Mouse (Mus musculus) heart, embryonic 12.5 days (tissue): ENCODE measurements at regions not wholly inside any gene's neighbourhood (a gene's known extent, or its start where the extent isn't known, plus 50 kb on each side); places are given as distances from the start of the nearest gene placed in this dataset.

ENCODE experiments used
- ATAC-seq: fragments of 200-750 bp; cut with Nextera tagmentation; 2 replicates; pipeline ENCODE4 v1.8.0; 2017; ENCODE audit warnings: moderate TSS enrichment, moderate library complexity; ENCODE audit not compliant: insufficient number of reproducible peaks, low FRiP score
- H3K27ac ChIP-seq: fragments of 300-500 bp; sonication (generic); 2 replicates; pipeline ENCODE4 v1.5.1; 2016; ENCODE audit warnings: mild to moderate bottlenecking, moderate library complexity; ENCODE audit not compliant: poor library complexity, severe bottlenecking
- H3K27me3 ChIP-seq: fragments of 300-500 bp; sonication (generic); replicated peaks from 2 replicates; pipeline ENCODE4 v1.6.1; 2016; ENCODE audit warnings: mild to moderate bottlenecking, moderate library complexity
- H3K36me3 ChIP-seq: fragments of 300-500 bp; sonication (generic); 2 replicates; pipeline ENCODE4 v1.6.1; 2016; ENCODE audit warnings: mild to moderate bottlenecking, moderate library complexity
- H3K4me1 ChIP-seq: fragments of 300-500 bp; sonication (generic); replicated peaks from 2 replicates; pipeline ENCODE4 v1.6.1; 2016; ENCODE audit warnings: mild to moderate bottlenecking
- H3K4me2 ChIP-seq: fragments of 300-500 bp; sonication (generic); 2 replicates; pipeline ENCODE4 v1.6.1; 2016; ENCODE audit warnings: mild to moderate bottlenecking, moderate library complexity
- H3K4me3 ChIP-seq: fragments of 300-500 bp; sonication (generic); 2 replicates; pipeline ENCODE4 v1.5.1; 2016; ENCODE audit warnings: mild to moderate bottlenecking
- H3K9ac ChIP-seq: fragments of 300-500 bp; sonication (generic); 2 replicates; pipeline ENCODE4 v1.6.1; 2016; ENCODE audit warnings: mild to moderate bottlenecking, moderate library complexity
- H3K9me3 ChIP-seq: fragments of 300-500 bp; sonication (generic); replicated peaks from 2 replicates; pipeline ENCODE4 v1.6.1; 2016; ENCODE audit warnings: mild to moderate bottlenecking, moderate library complexity
- WGBS: fragments of 180-500 bp; shearing (Covaris S2); methylation state at CpG from one replicate; pipeline ENCODE4 v1.1.7; 2016; 5-methylcytosine and 5-hydroxymethylcytosine counted together

DNA sequence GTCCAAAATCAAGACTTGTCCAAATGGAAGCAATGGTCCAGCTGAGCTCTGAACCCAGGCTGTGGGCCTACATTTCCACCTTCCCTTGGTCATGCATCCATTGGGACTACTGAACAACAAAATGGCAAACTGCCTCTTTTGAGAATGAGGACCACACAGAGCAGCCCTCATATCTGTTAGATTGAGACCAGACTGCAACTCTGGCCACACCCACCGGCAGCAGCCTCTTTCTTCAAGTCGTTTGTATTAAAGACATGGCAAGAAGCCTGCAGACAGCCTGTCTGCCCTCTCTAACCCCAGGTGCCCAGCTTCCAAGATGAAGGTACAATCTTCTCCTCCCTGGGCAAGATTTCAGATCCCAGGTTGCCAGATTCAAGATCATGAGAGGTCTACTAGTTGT, 51.8 kb upstream of the St6galnac3 start:
- Histone ChIP-seq H3K4me3 (no peak overlapping the region), H3K36me3 (no peaks in the 10 kb centered on the region), H3K9me3 (no peaks in the 10 kb centered on the region), H3K9ac (no peak overlapping the region), H3K4me2 (no peak overlapping the region), H3K27me3 (peaks cover 10% of the 10 kb centered on the region; the same call in 1 of the 2 replicates), H3K27ac (no peak overlapping the region), H3K4me1 (peaks cover 12% of the 10 kb centered on the region)
- WGBS, result 37% methylated on average over 2 of the region's 2 CpGs
- ATAC-seq, result 0 out of 2 replicates have a peak, but pooled peaks have one; percentile 45

- Histone ChIP-seq H3K4me1 (peaks cover 21% of the 10 kb centered on the region), H3K27ac (no peak overlapping the region), H3K4me3 (no peak overlapping the region), H3K36me3 (no peaks in the 10 kb centered on the region), H3K9me3 (no peaks in the 10 kb centered on the region), H3K4me2 (no peak overlapping the region), H3K27me3 (peaks cover 12% of the 10 kb centered on the region; the same call in 1 of the 2 replicates), H3K9ac (no peak overlapping the region)
- whole genome bisulfite sequencing, result 68% methylated on average over 7 of the region's 7 CpGs
- no peak for ATAC-seq
Observed at GRCm38 (mm10) chr3:153778386-153778785, 53.4 kb upstream of the St6galnac3 start.

DNA sequence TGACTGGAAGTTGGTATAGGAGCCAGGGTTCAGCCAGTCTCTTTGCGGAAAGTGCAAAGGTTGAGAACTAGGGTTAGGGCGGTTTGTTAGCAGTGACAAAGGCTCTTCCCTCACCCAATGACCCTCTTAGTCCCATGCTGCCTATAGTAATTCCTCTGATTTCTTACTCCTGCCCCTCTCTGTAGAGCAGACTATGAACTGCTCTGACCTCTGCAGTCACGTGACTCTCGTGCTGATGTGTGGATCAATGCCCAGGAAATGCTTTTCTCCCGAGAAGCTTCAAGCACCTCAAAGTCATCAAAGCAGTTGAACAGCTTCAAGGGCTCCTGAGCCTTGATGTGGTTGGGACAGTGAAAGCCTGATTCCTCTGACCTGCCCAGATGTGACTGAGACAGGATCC, 57.5 kb upstream of the St6galnac3 start:
- peaks cover 17% of the 10 kb centered on the region for H3K4me1 ChIP-seq
- H3K27ac ChIP-seq, result no peak overlapping the region
- no peak overlapping the region for H3K4me2 ChIP-seq
- no peak for ATAC-seq
- H3K9me3 ChIP-seq, result no peaks in the 10 kb centered on the region
- peaks cover 15% of the 10 kb centered on the region for H3K27me3 ChIP-seq
- H3K36me3 ChIP-seq, result no peaks in the 10 kb centered on the region
- 68% methylated on average over 5 of the region's 5 CpGs for WGBS
- no peak overlapping the region for H3K4me3 ChIP-seq
- H3K9ac ChIP-seq, result no peak overlapping the region

DNA sequence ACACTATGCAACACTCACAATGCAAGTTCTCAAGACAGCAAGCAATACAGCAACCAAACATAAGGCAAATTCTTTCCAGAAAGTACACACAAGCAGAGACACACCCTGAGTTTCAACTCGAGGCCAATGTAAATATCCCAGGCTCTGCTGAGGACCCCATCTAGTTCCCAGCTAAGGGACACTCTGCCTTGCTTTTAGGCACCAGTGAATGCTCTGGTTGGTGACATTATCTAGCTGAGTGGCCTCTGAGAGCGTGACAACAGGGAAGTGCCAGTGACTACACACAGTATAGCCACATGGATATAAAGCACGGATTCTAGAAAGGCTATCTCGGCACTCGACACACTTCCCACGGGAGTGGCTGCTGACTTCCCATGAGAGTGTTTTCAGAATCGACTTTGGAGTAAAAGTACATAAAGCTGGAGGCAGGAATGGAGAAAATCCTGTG, 58.3 kb upstream of the St6galnac3 start:
- Histone ChIP-seq H3K36me3 (no peaks in the 10 kb centered on the region), H3K27me3 (peaks cover 15% of the 10 kb centered on the region), H3K4me1 (peaks cover 15% of the 10 kb centered on the region), H3K4me3 (no peak overlapping the region), H3K4me2 (peak overlapping the region; percentile 14; the same call in 1 of the 2 replicates), H3K9me3 (no peaks in the 10 kb centered on the region), H3K9ac (no peak overlapping the region), H3K27ac (peak overlapping the region; percentile 18; the same call in 1 of the 2 replicates)
- WGBS, result 20% methylated on average over 7 of the region's 7 CpGs
- ATAC-seq, result peak; percentile 60; the same call in 1 of the 2 replicates

DNA sequence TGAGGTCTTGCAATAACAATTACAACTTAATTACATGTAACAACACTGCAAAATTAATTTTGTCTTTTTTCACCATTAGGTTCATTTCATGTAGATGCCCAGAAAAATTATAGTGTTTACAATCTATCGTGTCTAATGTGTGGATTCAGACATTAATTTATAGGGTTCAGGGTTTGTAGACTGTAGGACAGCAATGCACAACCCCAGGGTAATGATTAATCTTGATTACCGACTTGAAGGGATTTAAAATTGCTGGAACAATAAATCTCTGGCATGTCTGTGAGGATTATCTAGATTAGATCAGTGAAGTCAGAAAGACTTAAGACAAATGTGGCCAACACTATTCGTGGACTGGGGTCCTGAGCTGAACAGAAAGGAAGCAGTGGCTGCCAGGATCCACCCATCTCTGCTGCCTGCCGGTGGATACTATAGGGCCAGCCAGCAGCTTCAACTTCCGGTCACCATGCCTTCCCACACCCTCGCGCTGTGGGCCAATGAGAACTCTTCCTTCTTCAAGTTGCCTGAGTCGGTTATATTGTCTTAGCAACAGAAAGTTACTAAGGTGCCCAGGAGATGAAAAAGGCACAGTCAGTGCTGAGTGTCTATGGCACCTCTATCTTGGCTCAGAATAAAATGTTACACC, 59.1 kb upstream of the St6galnac3 start:
- Histone ChIP-seq H3K4me1 (peaks cover 12% of the 10 kb centered on the region), H3K27ac (no peak overlapping the region), H3K9me3 (no peaks in the 10 kb centered on the region), H3K4me3 (no peak overlapping the region), H3K4me2 (no peak overlapping the region; the same call in 1 of the 2 replicates), H3K9ac (no peak overlapping the region), H3K27me3 (peaks cover 15% of the 10 kb centered on the region), H3K36me3 (no peaks in the 10 kb centered on the region)
- whole genome bisulfite sequencing, result 63% methylated on average over 8 of the region's 8 CpGs
- peak; percentile 78 for ATAC-seq

- peaks cover 17% of the 10 kb centered on the region for H3K4me1 ChIP-seq
- WGBS, result 65% methylated on average over 7 of the region's 7 CpGs
- H3K36me3 ChIP-seq, result no peaks in the 10 kb centered on the region
- no peak for ATAC-seq
- no peak overlapping the region for H3K9ac ChIP-seq
- peak overlapping the region; percentile 12; the same call in 1 of the 2 replicates for H3K4me2 ChIP-seq
- H3K27me3 ChIP-seq, result peaks cover 3% of the 10 kb centered on the region; the same call in 1 of the 2 replicates
- no peaks in the 10 kb centered on the region for H3K9me3 ChIP-seq
- peak overlapping the region; percentile 48 for H3K27ac ChIP-seq
- H3K4me3 ChIP-seq, result no peak overlapping the region
Observed at GRCm38 (mm10) chr3:153790455-153790856, 53.6 kb upstream of the Asb17 start.

DNA sequence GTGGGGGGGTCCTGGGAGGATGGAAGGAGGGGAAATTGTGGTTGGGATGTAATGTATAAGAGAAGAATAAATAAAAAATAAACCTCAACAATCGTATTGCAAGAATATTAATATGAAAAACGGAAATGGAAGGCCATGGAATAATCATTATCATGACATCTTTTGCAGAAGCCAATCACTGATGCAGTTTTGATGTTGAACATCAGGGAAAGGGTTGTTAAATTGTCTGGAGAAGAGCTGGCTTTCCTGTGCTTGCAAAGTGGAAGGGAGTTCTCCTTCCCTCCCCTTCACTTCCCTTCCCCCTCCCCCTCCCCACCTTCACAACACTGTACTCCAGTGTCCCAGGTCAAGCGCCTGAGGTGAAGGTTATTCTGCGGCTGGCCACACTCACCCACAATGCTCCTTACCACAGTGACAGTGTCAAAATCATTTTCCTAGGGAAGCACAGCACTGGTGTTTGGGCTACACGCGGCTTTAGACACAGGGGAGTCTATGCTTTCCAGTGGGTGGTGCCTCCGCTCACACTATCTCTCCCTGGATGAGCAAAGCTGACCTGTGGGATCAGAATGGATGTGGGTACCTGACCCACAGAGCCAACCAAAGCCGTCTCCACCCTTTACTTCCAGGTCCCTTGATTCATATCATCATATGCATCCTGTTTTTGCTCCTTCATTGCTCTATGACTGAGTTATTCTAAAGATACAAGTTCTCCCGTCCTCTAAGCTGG, 53.0 kb upstream of the Asb17 start:
- Histone ChIP-seq H3K4me3 (no peak overlapping the region), H3K9ac (no peak overlapping the region), H3K4me2 (peak overlapping the region; percentile 19), H3K9me3 (no peaks in the 10 kb centered on the region), H3K36me3 (no peaks in the 10 kb centered on the region), H3K27me3 (no peaks in the 10 kb centered on the region), H3K4me1 (peaks cover 17% of the 10 kb centered on the region), H3K27ac (peak overlapping the region; percentile 77)
- ATAC-seq, result peak; percentile 43
- WGBS, result 47% methylated on average over 9 of the region's 9 CpGs

GRCm38 (mm10) chr3:153791610-153792363, 52.2 kb upstream of the Asb17 start:
- H3K4me1 ChIP-seq, result peaks cover 17% of the 10 kb centered on the region
- H3K27me3 ChIP-seq, result no peaks in the 10 kb centered on the region
- H3K4me3 ChIP-seq, result no peak overlapping the region
- H3K9me3 ChIP-seq, result no peaks in the 10 kb centered on the region
- H3K4me2 ChIP-seq, result peak overlapping the region; percentile 19
- H3K9ac ChIP-seq, result no peak overlapping the region
- H3K36me3 ChIP-seq, result no peaks in the 10 kb centered on the region
- peak overlapping the region; percentile 77 for H3K27ac ChIP-seq
- 17% methylated on average over 11 of the region's 11 CpGs for WGBS
- ATAC-seq, result peak; percentile 95

DNA sequence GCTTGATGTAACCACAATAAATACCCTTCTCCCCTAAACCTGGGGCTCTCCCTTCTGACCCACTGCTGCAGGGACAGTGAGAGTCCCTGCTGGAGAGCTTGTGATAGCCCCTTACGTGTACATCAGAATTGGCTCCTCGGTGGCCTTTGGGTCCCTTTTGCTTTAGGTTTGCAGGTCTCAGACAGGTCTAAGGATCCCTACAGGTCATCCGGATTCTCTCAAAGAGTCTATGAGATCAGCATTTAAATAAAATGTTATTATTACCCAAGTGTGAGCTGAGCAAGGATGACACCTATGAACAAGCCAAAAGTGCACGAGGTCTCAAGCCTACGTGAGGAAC, 51.7 kb upstream of the Asb17 start:
- WGBS, result 53% methylated on average over 5 of the region's 5 CpGs
- H3K9me3 ChIP-seq, result no peaks in the 10 kb centered on the region
- H3K27me3 ChIP-seq, result no peaks in the 10 kb centered on the region
- H3K27ac ChIP-seq, result peak overlapping the region; percentile 45
- ATAC-seq, result no peak
- H3K4me1 ChIP-seq, result peaks cover 17% of the 10 kb centered on the region
- no peak overlapping the region for H3K9ac ChIP-seq
- H3K4me2 ChIP-seq, result no peak overlapping the region
- no peaks in the 10 kb centered on the region for H3K36me3 ChIP-seq
- no peak overlapping the region for H3K4me3 ChIP-seq
